Mouse (Mus musculus): ENCODE measurements around the gene Iqsec3.

GRCm38 (mm10) chr6:121440696-121441220 is 32.7 kb downstream of the Iqsec3 start:
- TF ChIP-seq CTCF (IDR thresholded peaks at IDR 0.05; ENCODE audit: low read depth) (no peak), EP300 (optimal IDR thresholded peaks at IDR 0.05) (no peak)

All from stomach, postnatal 0 days (tissue).